Mouse (Mus musculus): ENCODE measurements around the gene Bmper.

- no peak for TF ChIP-seq CTCF (IDR thresholded peaks at IDR 0.05; ENCODE audit: borderline replicate concordance, insufficient read depth, low read length)
- no peak for TF ChIP-seq POLR2A (IDR thresholded peaks at IDR 0.05; ENCODE audit: low read depth, low read length)
Measured at GRCm38 (mm10) chr9:23460721-23461120, 237.8 kb downstream of the Bmper start.

Measured in embryonic fibroblast, embryonic 13.5 days (primary cell).